Mouse (Mus musculus) CD4-positive helper T cell, adult 2 months (primary cell): ENCODE data around the gene Gapdh.
A peak's percentile ranks its signal among the peaks of the same experiment; 100 is the strongest.

Experiments
- DNase-seq: peaks from one replicate; pipeline ENCODE4 v3.0.0-alpha.2; 2012; ENCODE audit warnings: low read depth, missing footprints, low spot score

Gene Gapdh

GRCm38 (mm10) chr6:125166051-125166751, at the start of gene Gapdh:
Gapdh (minus strand) TSS chr6:125166467.
- DNase-seq, result peak; percentile 40

GRCm38 (mm10) chr6:125215148-125215954, 49.1 kb upstream of the Gapdh start, which contains the start of gene Vamp1:
Vamp1 (plus strand) TSS chr6:125215551.
- DNase-seq, result peak; percentile 93

- DNase-seq, result no peak
These were observed 47.4 kb upstream of the Gapdh start for GRCm38 (mm10) chr6:125213715-125214114.

GRCm38 (mm10) chr6:125213129-125213528, 46.9 kb upstream of the Gapdh start:
- no peak for DNase-seq

GRCm38 (mm10) chr6:125212621-125213020, 46.4 kb upstream of the Gapdh start:
- DNase-seq, result no peak

GRCm38 (mm10) chr6:125210436-125210835, 44.2 kb upstream of the Gapdh start:
- no peak for DNase-seq

- no peak for DNase-seq
These were observed 30.9 kb upstream of the Gapdh start for GRCm38 (mm10) chr6:125197166-125197565.

GRCm38 (mm10) chr6:125196301-125196700, 30.0 kb upstream of the Gapdh start:
- no peak for DNase-seq

GRCm38 (mm10) chr6:125195541-125196075, 29.3 kb upstream of the Gapdh start:
- no peak for DNase-seq

GRCm38 (mm10) chr6:125193390-125193789, 27.1 kb upstream of the Gapdh start:
- no peak for DNase-seq

GRCm38 (mm10) chr6:125192841-125193240, 26.6 kb upstream of the Gapdh start:
- DNase-seq, result no peak

- peak; percentile 92 for DNase-seq
These were observed 25.9 kb upstream of the Gapdh start for GRCm38 (mm10) chr6:125192016-125192714.

GRCm38 (mm10) chr6:125191332-125192015, 25.2 kb upstream of the Gapdh start, which contains the start of the genes Ncapd2 and Mrpl51:
Ncapd2 (minus strand) TSS chr6:125191701.
Mrpl51 (plus strand) TSS chr6:125191801.
- peak; percentile 99 for DNase-seq

GRCm38 (mm10) chr6:125190816-125191215, 24.5 kb upstream of the Gapdh start:
- DNase-seq, result no peak

- no peak for DNase-seq
These were observed 19.9 kb upstream of the Gapdh start for GRCm38 (mm10) chr6:125186203-125186602.

GRCm38 (mm10) chr6:125182133-125182532, 15.9 kb upstream of the Gapdh start:
- DNase-seq, result no peak

GRCm38 (mm10) chr6:125179601-125180000, 13.3 kb upstream of the Gapdh start:
- DNase-seq, result no peak

GRCm38 (mm10) chr6:125175469-125175868, 9.2 kb upstream of the Gapdh start:
- no peak for DNase-seq

- no peak for DNase-seq
These were observed 7.0 kb upstream of the Gapdh start for GRCm38 (mm10) chr6:125173256-125173655.

- no peak for DNase-seq
These were observed 6.2 kb upstream of the Gapdh start for GRCm38 (mm10) chr6:125172474-125172873.

GRCm38 (mm10) chr6:125170194-125170593, 3.9 kb upstream of the Gapdh start:
- DNase-seq, result no peak
